Mouse (Mus musculus) thymus, adult 2 months (tissue): Measurements from ENCODE around the gene Mcmbp.

Experiments
- CTCF ChIP-seq: fragments of 200-500 bp; IDR thresholded peaks from 2 replicates; pipeline ENCODE4 v1.5.1; 2012; ENCODE audit warnings: mild to moderate bottlenecking, control low read depth, low read length, moderate library complexity, borderline replicate concordance; ENCODE audit not compliant: control insufficient read depth, poor library complexity, insufficient read depth; ENCODE audit errors: extremely low read depth
- POLR2A ChIP-seq: fragments of 200-500 bp; IDR thresholded peaks from 2 replicates; pipeline ENCODE4 v1.6.1; 2012; ENCODE audit warnings: mild to moderate bottlenecking, low read length, control low read depth, moderate library complexity; ENCODE audit not compliant: control insufficient read depth, poor library complexity, insufficient read depth; ENCODE audit errors: extremely low read depth

DNA sequence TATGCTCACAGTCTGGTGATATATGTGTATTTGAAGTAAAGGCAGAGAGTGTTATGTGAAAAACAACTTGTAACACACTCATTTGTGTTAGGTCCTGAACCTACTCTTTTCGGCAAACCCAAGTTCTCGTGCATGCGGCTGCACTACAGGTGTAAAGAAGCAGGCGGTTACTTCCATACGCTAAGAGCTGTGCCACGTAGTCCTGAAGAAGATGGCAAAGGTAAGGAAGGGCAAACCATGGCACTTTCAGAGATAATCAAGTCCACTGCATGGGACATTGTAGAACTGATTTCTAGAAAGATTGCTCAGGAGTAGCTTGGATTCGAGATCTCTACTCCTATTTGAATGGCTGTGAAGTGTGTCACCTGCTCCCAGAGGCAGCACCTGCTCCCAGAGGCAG lies 48.1 kb downstream of the Mcmbp start:
- TF ChIP-seq POLR2A (no peak), CTCF (no peak)
